Comparison of ENCODE assay signal across 13 mouse cellular contexts in genomic region chr15:91104934-91105333, GRCm38 (mm10). TPM values are rescaled to one million over a fixed set of nuclear protein-coding genes. Genes with fewer than 3 reads are reported as not detected.
A peak's percentile ranks its signal among the peaks of the same experiment; 100 is the strongest.
DNase-seq lines count a peak whose midpoint lies in the region; ATAC-seq and TF ChIP-seq lines count a peak whose summit lies in the region.
"Had no signal": no experiment of that assay in that cellular context is flagged by ENCODE, and none has a peak within 500 bp of the region (broad histone marks: within the 10 kb centered on the region; RNA-seq: fewer than 3 reads in every experiment).

No protein-coding gene starts in this region.

- H3K4me2 ChIP-seq in midbrain, embryonic 11.5 days = no peak overlapping the region
- H3K4me2 ChIP-seq in hindbrain, postnatal 0 days (ENCODE audit: low read depth, low read length) = no peak overlapping the region
- H3K4me2 ChIP-seq: liver, embryonic 12.5 days had no signal

- peaks cover 9% of the 10 kb centered on the region; the same call in 1 of the 2 replicates for H3K9me3 ChIP-seq in midbrain, embryonic 10.5 days (replicated peaks)
- H3K9me3 ChIP-seq in midbrain, embryonic 11.5 days (ENCODE audit: control insufficient read depth, low read length) = no peaks in the 10 kb centered on the region
- no peaks in the 10 kb centered on the region for H3K9me3 ChIP-seq in hindbrain, postnatal 0 days (ENCODE audit: low read length)
- H3K9me3 ChIP-seq: liver, embryonic 12.5 days had no signal

- intact Hi-C loops in heart, postnatal 25 days (cut with DNase I) = no loop called here
- intact Hi-C loops in gastrocnemius, adult 2 months (cut with DNase I) = loop anchor here (5.0 kb wide), 1 partner anchor 408 kb away; no protein-coding TSS in a partner anchor

- no peak for TF ChIP-seq CTCF in hindbrain, postnatal 0 days (IDR thresholded peaks at IDR 0.05; ENCODE audit: low read depth)
- no peak for TF ChIP-seq CTCF in gastrocnemius, adult 2 months (IDR thresholded peaks at IDR 0.05)

- 0 out of 2 replicates have a peak overlapping the region, but pooled peaks have one; percentile 9 for H3K27ac ChIP-seq in midbrain, embryonic 10.5 days (replicated peaks)
- H3K27ac ChIP-seq in midbrain, embryonic 11.5 days (ENCODE audit: low read depth, low read length) = no peak overlapping the region
- H3K27ac ChIP-seq in hindbrain, postnatal 0 days = no peak overlapping the region
- H3K27ac ChIP-seq in gastrocnemius, adult 2 months = no peak overlapping the region
- H3K27ac ChIP-seq: liver, embryonic 12.5 days had no signal

- no peaks in the 10 kb centered on the region for H3K36me3 ChIP-seq in midbrain, embryonic 10.5 days
- no peaks in the 10 kb centered on the region for H3K36me3 ChIP-seq in midbrain, embryonic 11.5 days (ENCODE audit: control insufficient read depth, insufficient read depth, low read length)
- H3K36me3 ChIP-seq in hindbrain, postnatal 0 days (ENCODE audit: insufficient read depth, low read length) = no peaks in the 10 kb centered on the region
- H3K36me3 ChIP-seq: liver, embryonic 12.5 days had no signal

- peak; percentile 11 for DNase-seq in heart, postnatal 4 days
- DNase-seq in heart, postnatal 25 days (ENCODE audit: low spot score) = no peak
- no peak for DNase-seq in midbrain, embryonic 10.5 days (ENCODE audit: low spot score)
- no peak for DNase-seq in midbrain, embryonic 11.5 days (ENCODE audit: low spot score, missing footprints)
- DNase-seq in brain, adult 2 months (ENCODE audit: low read depth, low spot score) = peak; percentile 67
- DNase-seq in hindbrain, postnatal 0 days (ENCODE audit: low spot score) = peak; percentile 65
- no peak for DNase-seq in gastrocnemius, adult 2 months
- DNase-seq in kidney, adult 18-20 months = no peak
- DNase-seq: gastrocnemius, postnatal 36 days; kidney, postnatal 25 days; thymus, adult 18-20 months had no signal

- WGBS in midbrain, embryonic 10.5 days = 72% methylated on average over 3 of the region's 3 CpGs
- 57% methylated on average over 3 of the region's 3 CpGs for WGBS in midbrain, embryonic 11.5 days
- WGBS in hindbrain, postnatal 0 days = 33% methylated on average over 3 of the region's 3 CpGs

- no peak; the same call in 1 of the 2 replicates for ATAC-seq in midbrain, embryonic 11.5 days (ENCODE audit: low FRiP score)
- ATAC-seq in hindbrain, postnatal 0 days = no peak
- ATAC-seq: intestine, embryonic 16.5 days; liver, embryonic 12.5 days had no signal

- no peak overlapping the region for H3K4me3 ChIP-seq in midbrain, embryonic 10.5 days
- no peak overlapping the region for H3K4me3 ChIP-seq in midbrain, embryonic 11.5 days (ENCODE audit: low read depth, low read length)
- H3K4me3 ChIP-seq in hindbrain, postnatal 0 days (ENCODE audit: low read length) = no peak overlapping the region
- no peak overlapping the region for H3K4me3 ChIP-seq in gastrocnemius, adult 2 months
- H3K4me3 ChIP-seq: liver, embryonic 12.5 days had no signal

- no peak overlapping the region for H3K9ac ChIP-seq in midbrain, embryonic 11.5 days (ENCODE audit: low read length)
- H3K9ac ChIP-seq in hindbrain, postnatal 0 days (replicated peaks; ENCODE audit: low read length) = no peak overlapping the region
- H3K9ac ChIP-seq: liver, embryonic 12.5 days had no signal

- no peaks in the 10 kb centered on the region for H3K27me3 ChIP-seq in midbrain, embryonic 10.5 days (ENCODE audit: low read depth, poor library complexity, severe bottlenecking)
- no peaks in the 10 kb centered on the region for H3K27me3 ChIP-seq in midbrain, embryonic 11.5 days (ENCODE audit: control insufficient read depth, insufficient read depth, low read length)
- H3K27me3 ChIP-seq in hindbrain, postnatal 0 days (ENCODE audit: insufficient read depth, low read length) = no peaks in the 10 kb centered on the region
- H3K27me3 ChIP-seq: liver, embryonic 12.5 days had no signal

- peaks cover 7% of the 10 kb centered on the region for H3K4me1 ChIP-seq in midbrain, embryonic 10.5 days
- no peaks in the 10 kb centered on the region for H3K4me1 ChIP-seq in midbrain, embryonic 11.5 days (ENCODE audit: control insufficient read depth, insufficient read depth, low read length)
- no peaks in the 10 kb centered on the region for H3K4me1 ChIP-seq in hindbrain, postnatal 0 days (ENCODE audit: insufficient read depth, low read length)
- H3K4me1 ChIP-seq: liver, embryonic 12.5 days had no signal

RNA-seq across cellular contexts. Expression of gene Kif21a, which starts 55.2 kb away (rescaled TPM):
- total RNA-seq in heart, postnatal 4 days (2021) = 1 to 10 TPM; 7.3 to 8.0 TPM
- total RNA-seq in heart, postnatal 25 days (2021) = 10 to 100 TPM; 14.1 to 15.8 TPM
- 42.5 and 50.1 TPM in 2 replicates for polyA plus RNA-seq in midbrain, embryonic 10.5 days (2016; fragmentation: Nextera tagmentation; extraction: Ambion mirVana)
- 77.0 and 77.3 TPM in 2 replicates for polyA plus RNA-seq in midbrain, embryonic 11.5 days (2014; fragmentation: Nextera tagmentation; extraction: Ambion mirVana)
- total RNA-seq in hindbrain, postnatal 0 days (2014; rRNA removed) = 42.1 and 54.4 TPM in 2 replicates
- polyA plus RNA-seq in hindbrain, postnatal 0 days (2015; fragmentation: Nextera tagmentation; extraction: Ambion mirVana) = 29.3 and 31.2 TPM in 2 replicates
- 10 to 100 TPM; 18.3 to 23.5 TPM for total RNA-seq in gastrocnemius, adult 2 months (2021)

Comparison
In these comparisons a context has a peak if more than half of its experiments do, and no peak if none do; other contexts are left out.
1. DNase-seq: peak in heart, postnatal 4 days (single experiment), brain, adult 2 months (single experiment) and hindbrain, postnatal 0 days (single experiment); none in heart, postnatal 25 days (single experiment), midbrain, embryonic 10.5 days (single experiment), midbrain, embryonic 11.5 days (single experiment), gastrocnemius, adult 2 months (single experiment) and kidney, adult 18-20 months (single experiment).